Mouse (Mus musculus): ENCODE measurements around the gene Pex13.

- TF ChIP-seq POLR2A (IDR thresholded peaks at IDR 0.05; ENCODE audit: extremely low read depth, insufficient read depth, low read length) = no peak
- TF ChIP-seq CTCF (IDR thresholded peaks at IDR 0.05; ENCODE audit: low read depth, low read length) = no peak
These were observed 30.1 kb upstream of the Pex13 start for GRCm38 (mm10) chr11:23695847-23696246.

All from liver, adult 2 months (tissue).